Mouse (Mus musculus) hindbrain, embryonic 13.5 days (tissue): ENCODE data around the gene Ppan. TPM values are rescaled to one million over a fixed set of nuclear protein-coding genes. Genes with fewer than 3 reads are reported as not detected.

Source experiments
- ATAC-seq: fragments of 200-750 bp; cut with Nextera tagmentation; 2 replicates; pipeline ENCODE4 v1.8.0; 2017; ENCODE audit warnings: moderate TSS enrichment; ENCODE audit not compliant: low FRiP score
- H3K27ac ChIP-seq: fragments of 300-500 bp; sonication (generic); 2 replicates; pipeline ENCODE4 v1.5.1; 2015; ENCODE audit warnings: inconsistent platforms, mild to moderate bottlenecking, moderate library complexity
- H3K27me3 ChIP-seq: fragments of 300-500 bp; sonication (generic); 2 replicates; pipeline ENCODE4 v1.6.1; 2015; ENCODE audit warnings: mild to moderate bottlenecking, inconsistent platforms
- H3K36me3 ChIP-seq: fragments of 300-500 bp; sonication (generic); 2 replicates; pipeline ENCODE4 v1.6.1; 2015; ENCODE audit warnings: mild to moderate bottlenecking, inconsistent platforms
- H3K4me1 ChIP-seq: fragments of 300-500 bp; sonication (generic); replicated peaks from 2 replicates; pipeline ENCODE4 v1.6.1; 2015; ENCODE audit warnings: inconsistent platforms
- H3K4me2 ChIP-seq: fragments of 300-500 bp; sonication (generic); 2 replicates; pipeline ENCODE4 v1.6.1; 2015; ENCODE audit warnings: inconsistent platforms, mild to moderate bottlenecking, moderate library complexity
- H3K4me3 ChIP-seq: fragments of 300-500 bp; sonication (generic); 2 replicates; pipeline ENCODE4 v1.5.1; 2015; ENCODE audit warnings: mild to moderate bottlenecking, inconsistent platforms
- H3K9ac ChIP-seq: fragments of 300-500 bp; sonication (generic); 2 replicates; pipeline ENCODE4 v1.6.1; 2015; ENCODE audit warnings: mild to moderate bottlenecking, inconsistent platforms
- H3K9me3 ChIP-seq: fragments of 300-500 bp; sonication (generic); 2 replicates; pipeline ENCODE4 v1.6.1; 2016; ENCODE audit warnings: inconsistent platforms
- WGBS: fragments of 180-500 bp; shearing (Covaris S2); methylation state at CpG from one replicate; pipeline ENCODE4 v1.1.7; 2015; 5-methylcytosine and 5-hydroxymethylcytosine counted together
- microRNA-seq: library from miRNA; unstranded; fragments of <30 nt; microRNA quantifications from one replicate; pipeline ENCODE4, GENCODE M21; 2016
- polyA plus RNA-seq: library from polyadenylated mRNA; unstranded; fragments of >200 nt; fragmentation: Nextera tagmentation; extraction: Ambion mirVana; gene quantifications from 2 replicates; pipeline ENCODE4 v1.2.1, GENCODE M21; 2015

The Ppan gene
- polyA plus RNA-seq, 1 experiment from 2014 or later, result 46.9 TPM

- Histone ChIP-seq H3K4me2 (peak within 1 kb of the TSS; percentile 99), H3K9ac (peak within 1 kb of the TSS; percentile 95), H3K27ac (peak within 1 kb of the TSS; percentile 49; the same call in 1 of the 2 replicates), H3K4me3 (peak within 1 kb of the TSS; percentile 92), H3K36me3 (peaks cover 35% of the 10 kb centered on the region), H3K9me3 (no peaks in the 10 kb centered on the region), H3K27me3 (no peaks in the 10 kb centered on the region), H3K4me1 (peaks cover 28% of the 10 kb centered on the region)
- ATAC-seq, result peak; percentile 86
- 5% methylated on average over 33 of the region's 34 CpGs for WGBS
These were observed 10.6 kb downstream of the Ppan start, which contains the start of gene Eif3g for GRCm38 (mm10) chr9:20898511-20899073. TSS of gene Eif3g (minus strand) at chr9:20898623.

- ATAC-seq, result no peak
- H3K36me3 ChIP-seq, result peaks cover 31% of the 10 kb centered on the region
- H3K4me2 ChIP-seq, result no peak overlapping the region
- H3K4me1 ChIP-seq, result peaks cover 19% of the 10 kb centered on the region
- H3K27ac ChIP-seq, result no peak overlapping the region
- H3K4me3 ChIP-seq, result no peak overlapping the region
- no peaks in the 10 kb centered on the region for H3K27me3 ChIP-seq
- WGBS, result 20% methylated on average over 13 of the region's 13 CpGs
- H3K9me3 ChIP-seq, result no peaks in the 10 kb centered on the region
- no peak overlapping the region for H3K9ac ChIP-seq
These were observed 13.6 kb downstream of the Ppan start for GRCm38 (mm10) chr9:20901466-20902173.

GRCm38 (mm10) chr9:20902174-20902491 lies 14.2 kb downstream of the Ppan start:
- Histone ChIP-seq H3K4me1 (peaks cover 14% of the 10 kb centered on the region), H3K9me3 (no peaks in the 10 kb centered on the region), H3K36me3 (peaks cover 31% of the 10 kb centered on the region), H3K27ac (no peak overlapping the region), H3K4me2 (no peak overlapping the region), H3K9ac (no peak overlapping the region), H3K4me3 (no peak overlapping the region), H3K27me3 (no peaks in the 10 kb centered on the region)
- no peak for ATAC-seq
- 45% methylated on average over 6 of the region's 6 CpGs for WGBS

GRCm38 (mm10) chr9:20909948-20910347 lies 22.0 kb downstream of the Ppan start:
- Histone ChIP-seq H3K4me3 (no peak overlapping the region), H3K36me3 (peaks cover 100% of the 10 kb centered on the region), H3K9ac (no peak overlapping the region), H3K27ac (no peak overlapping the region), H3K4me1 (no peaks in the 10 kb centered on the region), H3K9me3 (no peaks in the 10 kb centered on the region), H3K27me3 (no peaks in the 10 kb centered on the region), H3K4me2 (no peak overlapping the region)
- 94% methylated on average over 9 of the region's 9 CpGs for WGBS
- ATAC-seq, result no peak

GRCm38 (mm10) chr9:20916160-20916559 lies 28.2 kb downstream of the Ppan start:
- H3K36me3 ChIP-seq, result peaks cover 100% of the 10 kb centered on the region
- no peak overlapping the region for H3K4me2 ChIP-seq
- H3K4me3 ChIP-seq, result no peak overlapping the region
- H3K27me3 ChIP-seq, result no peaks in the 10 kb centered on the region
- no peak for ATAC-seq
- H3K4me1 ChIP-seq, result no peaks in the 10 kb centered on the region
- 92% methylated on average over 4 of the region's 4 CpGs for WGBS
- no peak overlapping the region for H3K27ac ChIP-seq
- no peak overlapping the region for H3K9ac ChIP-seq
- no peaks in the 10 kb centered on the region for H3K9me3 ChIP-seq

GRCm38 (mm10) chr9:20923258-20923657 lies 35.3 kb downstream of the Ppan start:
- H3K4me3 ChIP-seq, result no peak overlapping the region
- H3K27me3 ChIP-seq, result no peaks in the 10 kb centered on the region
- no peak for ATAC-seq
- no peaks in the 10 kb centered on the region for H3K9me3 ChIP-seq
- peaks cover 98% of the 10 kb centered on the region for H3K36me3 ChIP-seq
- WGBS, result 99% methylated on average over 3 of the region's 3 CpGs
- H3K27ac ChIP-seq, result no peak overlapping the region
- no peak overlapping the region for H3K9ac ChIP-seq
- no peak overlapping the region for H3K4me2 ChIP-seq
- H3K4me1 ChIP-seq, result no peaks in the 10 kb centered on the region

Small RNA genes lying within 50 kb of the gene (microRNA-seq; reads per million reads assigned to microRNA genes)
- gene Mir7081, result not detected

Other genes starting within 250 kb of the Ppan start
- gene Ubl5, start 245.3 kb upstream of the Ppan start, polyA plus RNA-seq, result 500 and 520 TPM in 2 replicates
- gene Fbxl12, start 243.4 kb upstream of the Ppan start, polyA plus RNA-seq, result 18.2 and 19.1 TPM in 2 replicates
- gene Pin1, start 236.1 kb upstream of the Ppan start, polyA plus RNA-seq, result 59.8 and 61.5 TPM in 2 replicates
- 133 and 145 TPM in 2 replicates for gene Olfm2, start 141.8 kb upstream of the Ppan start, polyA plus RNA-seq
- 0.36 and 0.44 TPM in 2 replicates for gene Col5a3, start 73.1 kb upstream of the Ppan start, polyA plus RNA-seq
- not detected in 2 replicates for gene Rdh8, start 69.7 kb upstream of the Ppan start, polyA plus RNA-seq
- gene A230050P20Rik, start 19.5 kb upstream of the Ppan start, polyA plus RNA-seq, result 1.9 and 2.3 TPM in 2 replicates
- gene Angptl6, start 8.4 kb upstream of the Ppan start, polyA plus RNA-seq, result 9.8 and 10.1 TPM in 2 replicates
- 252 and 265 TPM in 2 replicates for gene Eif3g, start 10.4 kb downstream of the Ppan start, polyA plus RNA-seq
- gene Dnmt1, start 71.7 kb downstream of the Ppan start, polyA plus RNA-seq, result 65.1 and 65.8 TPM in 2 replicates
- gene S1pr2, start 88.6 kb downstream of the Ppan start, polyA plus RNA-seq, result 11.0 and 14.3 TPM in 2 replicates
- gene Mrpl4, start 114.6 kb downstream of the Ppan start, polyA plus RNA-seq, result 98.2 and 104 TPM in 2 replicates
- 3.4 and 4.4 TPM in 2 replicates for gene Icam1, start 127.8 kb downstream of the Ppan start, polyA plus RNA-seq
- 0.21 TPM in 1 of 2 replicates, not detected in the other for gene Icam4, start 141.2 kb downstream of the Ppan start, polyA plus RNA-seq
- 0.58 and 0.80 TPM in 2 replicates for gene Icam5, start 143.9 kb downstream of the Ppan start, polyA plus RNA-seq
- 0.92 and 1.9 TPM in 2 replicates for gene Zglp1, start 178.9 kb downstream of the Ppan start, polyA plus RNA-seq
- 1.9 and 2.4 TPM in 2 replicates for gene Gm49373, start 184.9 kb downstream of the Ppan start, polyA plus RNA-seq
- gene Fdx1l, start 185.4 kb downstream of the Ppan start, polyA plus RNA-seq, result 57.3 and 63.1 TPM in 2 replicates
- 0.92 and 2.8 TPM in 2 replicates for gene Gm38431, start 203.8 kb downstream of the Ppan start, polyA plus RNA-seq
- 28.3 and 32.5 TPM in 2 replicates for gene Raver1, start 203.8 kb downstream of the Ppan start, polyA plus RNA-seq
- 12.4 and 12.8 TPM in 2 replicates for gene Tyk2, start 243.1 kb downstream of the Ppan start, polyA plus RNA-seq